Mouse (Mus musculus) kidney, postnatal 36 days (tissue): ENCODE measurements around the gene Actrt2.

Source experiments
- DNase-seq, 2 experiments: peaks; one replicate each; pipeline ENCODE4 v3.0.0; 2021 to 2022; ENCODE audit warnings: mixed read lengths in 2 of 2

Gene Actrt2

GRCm38 (mm10) chr4:154637468-154638319 lies 30.0 kb downstream of the Actrt2 start:
- DNase-seq, result peak in 1 of 2 experiments; percentile 15

DNA sequence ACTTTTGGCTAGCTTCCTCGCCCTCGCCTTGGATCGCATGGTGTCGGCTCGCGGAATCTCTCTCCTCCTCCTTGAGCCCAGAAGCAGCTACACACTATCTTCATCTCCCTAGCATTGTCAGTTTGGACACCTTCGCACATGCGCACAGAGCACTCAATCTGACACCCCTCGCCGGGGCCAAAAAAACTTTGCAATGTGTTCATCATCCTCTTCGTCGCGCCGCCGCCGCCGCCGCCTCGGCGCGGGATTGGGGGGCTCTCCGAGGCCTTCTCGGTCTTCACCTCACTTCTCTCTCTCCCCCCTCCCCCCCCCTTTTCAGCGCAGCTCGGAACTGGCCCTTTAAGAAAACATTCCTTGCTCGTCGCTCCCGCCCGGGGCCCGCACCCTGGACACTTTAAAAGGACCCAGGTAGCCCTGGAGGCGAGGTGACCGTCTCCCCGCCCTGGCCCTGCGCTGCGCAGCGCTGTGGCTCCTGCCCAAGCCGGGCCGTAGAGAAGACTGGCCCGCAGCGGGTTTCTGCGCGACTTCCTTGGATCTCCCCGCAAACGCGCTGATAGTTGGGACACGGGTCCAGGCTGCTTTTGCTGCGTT lies 30.9 kb downstream of the Actrt2 start, which contains the start of gene Prdm16:
TSS of gene Prdm16 (minus strand) at position 153 of the 591 bp plus-strand sequence.
- peak; percentile 56 to 71 for DNase-seq

DNA sequence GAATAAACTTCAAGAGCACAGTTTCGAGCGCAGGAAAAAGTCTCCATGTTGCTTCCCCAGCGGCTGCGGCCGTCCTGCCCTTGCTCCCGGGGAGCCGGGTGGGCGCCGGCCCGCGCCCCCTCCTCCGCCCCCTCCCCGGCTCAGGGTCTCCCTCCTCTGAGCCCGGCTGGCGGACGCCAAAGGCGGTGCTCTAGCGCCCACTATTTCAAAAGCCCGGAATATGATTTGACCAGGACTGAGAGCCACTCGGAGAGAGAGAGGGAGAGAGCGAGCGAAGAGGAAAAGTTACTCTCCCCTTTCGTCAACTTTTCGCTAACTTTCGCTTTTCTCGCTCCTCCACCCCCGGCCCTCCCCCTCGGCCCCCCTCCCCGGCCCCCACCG lies 31.6 kb downstream of the Actrt2 start:
- DNase-seq, result peak; percentile 35 to 54

DNA sequence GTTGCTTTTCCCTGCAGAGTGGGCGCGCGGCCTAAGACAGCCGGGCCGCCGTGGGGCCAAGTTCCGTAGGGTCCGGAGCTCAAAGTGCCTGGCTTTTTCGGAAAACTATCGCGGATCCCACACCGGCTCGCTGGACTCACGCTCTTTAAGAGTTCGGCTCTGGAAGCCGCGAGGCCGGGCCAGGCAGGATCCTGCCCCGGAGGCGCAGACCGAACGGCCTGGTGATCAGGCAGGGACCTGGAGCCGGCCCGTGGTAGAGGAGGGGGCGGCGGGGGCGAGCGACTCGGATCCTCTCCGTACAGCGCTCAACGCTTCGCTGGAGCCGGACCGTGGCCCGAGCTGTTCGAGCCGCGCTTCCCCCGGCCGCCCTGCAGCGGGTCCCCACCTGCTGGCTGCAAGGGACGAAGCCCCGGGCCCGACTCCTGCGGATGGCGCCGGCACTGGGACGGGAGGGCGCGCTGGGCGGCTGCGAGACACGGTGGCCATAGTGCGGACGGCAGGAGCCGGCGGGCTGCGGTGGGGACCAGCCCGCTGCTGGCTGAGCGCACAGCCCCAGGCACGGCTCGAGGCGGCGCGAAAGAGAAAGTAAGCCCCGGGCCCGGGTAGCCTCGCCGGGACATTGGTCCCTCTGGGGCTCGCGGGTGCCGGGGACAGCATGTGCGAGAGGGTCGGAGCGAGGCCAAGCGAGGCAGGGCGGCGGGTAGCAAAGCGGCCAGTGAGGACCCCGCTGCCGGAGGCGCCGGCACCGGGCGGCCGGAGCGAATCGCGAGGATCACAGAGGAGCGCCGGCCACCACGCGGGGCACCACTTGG lies 32.2 kb downstream of the Actrt2 start:
- peak in 1 of 2 experiments; percentile 57 for DNase-seq

DNA sequence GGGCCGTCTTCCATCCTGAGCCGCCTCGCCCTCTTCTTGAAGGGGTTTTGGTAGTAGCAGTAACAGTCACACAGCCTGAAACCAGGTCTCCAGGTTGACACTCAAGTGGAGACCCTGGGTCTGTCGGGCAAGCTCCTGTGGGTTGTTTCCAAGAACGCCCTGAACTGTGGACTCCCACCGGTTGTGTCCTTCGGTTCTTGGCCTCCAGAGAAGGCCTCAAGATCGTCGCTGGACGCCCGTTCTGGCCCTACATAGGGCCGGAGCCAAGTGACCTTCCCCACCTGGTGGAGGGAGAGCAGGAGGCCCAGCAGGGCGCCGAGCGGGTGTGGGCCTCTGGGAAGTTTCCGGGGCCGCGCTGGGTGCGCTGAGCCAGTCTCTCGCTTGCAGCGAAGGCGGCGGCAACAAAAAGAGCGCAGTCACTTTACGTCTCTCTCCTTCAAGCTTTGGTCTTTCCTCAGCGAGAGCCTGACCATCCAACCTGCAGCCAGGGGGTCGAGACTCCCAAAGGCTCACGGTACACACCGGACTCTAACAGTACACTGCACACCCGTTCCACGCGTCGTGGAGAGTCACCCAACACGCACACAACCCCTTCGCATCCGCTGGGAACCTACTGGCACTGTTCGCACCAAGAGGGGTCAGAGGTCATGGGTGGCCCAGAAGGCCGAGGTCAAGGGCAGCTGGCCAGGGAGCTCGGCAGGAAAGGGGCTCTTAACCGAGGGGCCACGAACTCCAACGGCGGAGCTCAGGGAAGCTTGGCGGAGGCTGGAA lies 33.0 kb downstream of the Actrt2 start:
- DNase-seq, result peak in 1 of 2 experiments; percentile 36

- DNase-seq, result no peak
Measured at GRCm38 (mm10) chr4:154634001-154634400, 33.7 kb downstream of the Actrt2 start.

DNA sequence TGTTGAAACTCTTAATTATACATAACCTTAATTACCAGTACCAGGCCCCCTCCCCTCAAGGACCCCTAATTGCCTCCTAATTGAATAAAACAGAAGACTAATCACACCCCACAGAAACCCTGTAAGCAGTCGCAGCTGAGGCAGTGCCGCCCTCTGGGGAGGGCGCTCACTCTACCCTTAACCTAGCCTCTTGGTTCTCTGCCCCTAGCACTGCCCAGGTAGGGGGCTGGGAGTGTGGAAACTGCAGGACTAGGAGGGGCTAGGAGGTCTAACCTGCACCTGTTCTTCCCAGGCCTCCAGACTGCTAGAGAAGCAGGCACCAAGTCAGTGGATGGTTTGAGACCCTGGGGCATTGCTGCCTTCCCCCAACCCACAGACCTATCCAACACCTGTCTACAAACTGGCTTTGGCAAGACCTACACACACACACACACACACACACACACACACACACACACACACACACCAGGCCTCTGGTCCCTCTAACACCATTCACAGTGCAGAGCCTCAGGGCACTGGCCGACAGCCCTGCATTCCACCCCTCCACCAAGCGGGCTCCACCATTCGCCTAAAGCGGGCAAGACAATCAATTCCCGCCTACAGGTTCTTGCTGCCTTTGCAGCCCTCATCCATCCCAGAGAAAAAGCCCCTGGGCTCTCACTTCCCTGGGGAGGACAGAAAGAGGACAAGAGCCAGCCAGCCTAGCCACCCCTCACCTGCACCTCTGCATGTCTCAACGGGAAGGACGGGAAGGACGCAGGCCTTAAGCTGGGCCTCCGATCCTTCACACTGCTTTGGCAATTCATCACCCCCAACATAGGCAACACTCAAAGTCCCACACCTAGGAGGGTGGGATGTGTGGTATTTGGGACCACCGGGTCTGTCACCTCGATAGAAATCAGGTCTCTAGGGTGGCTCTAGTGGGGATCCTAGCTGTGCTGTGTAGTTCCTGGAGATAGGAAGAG lies 34.6 kb downstream of the Actrt2 start:
- DNase-seq, result peak; percentile 48 to 65

DNA sequence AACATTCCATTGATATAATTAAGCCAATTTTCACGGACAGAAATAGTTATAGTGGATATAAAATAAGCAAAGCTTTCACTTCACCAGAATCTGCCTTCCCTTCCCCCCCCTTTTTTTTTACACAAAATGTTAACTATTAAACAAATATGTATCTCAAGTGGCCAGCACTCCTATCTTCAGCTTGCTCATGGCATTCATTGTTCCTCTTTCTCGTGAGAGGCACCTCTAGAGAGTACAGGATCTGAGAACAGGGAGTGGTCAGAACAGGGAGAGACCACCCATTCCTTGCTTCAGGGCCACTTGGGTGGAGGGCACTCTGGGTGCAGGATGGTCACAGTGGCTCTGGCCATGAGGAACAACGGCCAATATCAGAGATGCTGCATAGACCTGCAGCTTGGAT lies 36.9 kb downstream of the Actrt2 start:
- no peak for DNase-seq

DNA sequence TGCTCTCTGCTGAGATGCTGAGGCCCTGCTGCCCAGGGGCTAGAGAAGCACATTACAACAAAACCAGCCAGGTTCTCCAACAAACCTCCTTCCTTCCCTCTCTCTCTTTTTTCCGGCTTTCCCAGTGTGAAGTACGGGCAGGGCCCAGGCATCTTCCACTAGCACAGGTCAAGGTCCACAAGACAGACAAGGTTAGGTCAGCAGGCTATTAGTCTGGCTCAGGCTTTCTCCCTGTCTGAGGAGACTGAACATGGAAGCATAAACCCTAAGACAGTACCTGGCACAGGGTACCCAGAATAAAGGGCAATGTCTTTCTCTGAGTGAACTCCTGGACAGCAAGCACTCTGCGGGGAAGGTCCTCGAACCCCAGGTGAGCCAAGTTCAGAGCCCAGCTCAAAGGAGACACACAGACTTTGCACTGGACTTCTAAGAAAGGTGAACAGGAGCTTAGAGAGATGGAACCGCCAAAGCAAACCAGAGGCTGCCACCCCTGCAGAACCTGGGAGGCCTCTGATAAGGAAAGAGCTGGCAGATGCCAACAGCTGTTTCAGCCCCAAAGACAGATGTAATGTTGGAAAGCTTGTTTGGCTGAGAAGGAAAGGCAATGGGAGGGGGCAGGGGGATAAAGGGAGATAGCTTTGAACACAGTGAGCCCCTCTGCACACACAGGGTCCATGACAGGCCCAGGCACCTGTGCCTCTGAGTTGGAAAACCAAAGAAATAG lies 40.1 kb downstream of the Actrt2 start:
- DNase-seq, result peak in 1 of 2 experiments; percentile 20

DNA sequence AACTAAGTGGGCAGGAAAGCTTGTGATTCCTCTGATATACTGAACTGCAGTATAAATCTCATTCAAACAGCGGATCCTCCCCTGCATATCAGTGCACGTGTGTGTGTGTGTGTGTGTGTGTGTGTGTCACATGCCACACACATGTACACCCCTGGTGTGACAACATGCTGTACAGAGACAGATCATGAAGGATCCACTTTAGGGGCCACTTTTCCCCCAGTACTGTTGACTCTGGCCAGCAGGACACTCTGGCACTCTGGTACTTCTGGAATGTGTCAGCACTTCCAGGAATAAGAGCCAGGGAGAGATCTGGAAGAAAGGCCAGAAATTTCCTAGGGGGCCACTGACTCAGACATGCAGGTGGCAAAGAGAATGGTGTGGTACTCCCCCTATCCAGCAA lies 41.4 kb downstream of the Actrt2 start:
- DNase-seq, result no peak

DNA sequence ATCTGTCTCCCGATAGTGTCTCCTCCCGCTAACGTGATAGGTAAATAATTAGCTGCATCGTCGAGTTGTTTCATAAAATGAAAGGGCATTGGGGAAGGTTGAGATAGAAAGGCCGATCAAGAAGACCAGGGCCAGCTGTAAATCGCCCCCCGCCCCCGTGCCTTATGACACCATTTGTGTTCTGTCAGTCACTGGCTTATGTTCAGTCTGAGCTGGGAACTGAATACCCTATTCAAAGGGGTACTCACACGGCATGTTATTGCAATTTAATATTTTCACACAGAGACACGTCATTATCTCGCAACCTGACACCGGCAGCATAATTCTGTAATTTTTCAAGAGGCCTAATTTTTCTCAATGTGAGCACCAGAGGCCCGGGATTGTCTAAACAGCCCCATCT lies 42.0 kb downstream of the Actrt2 start:
- DNase-seq, result no peak

DNA sequence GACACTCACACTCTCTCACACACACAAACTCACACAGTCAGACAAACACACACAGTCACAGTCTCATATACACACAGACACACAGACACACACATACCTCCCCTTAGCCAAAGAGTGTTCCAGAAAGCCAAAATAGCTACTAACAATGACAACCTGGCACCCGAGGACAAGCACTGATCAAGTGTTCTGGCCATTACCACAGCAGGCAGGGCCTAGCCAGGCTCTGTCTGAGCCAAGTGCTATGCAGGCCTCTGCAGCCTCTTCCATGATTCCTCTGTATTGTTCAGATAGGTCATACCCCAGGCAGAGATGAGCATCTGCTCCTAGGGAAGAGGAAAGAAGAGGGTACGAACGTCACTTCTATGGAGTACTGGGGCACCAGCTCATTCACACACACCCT lies 44.4 kb downstream of the Actrt2 start:
- no peak for DNase-seq

DNA sequence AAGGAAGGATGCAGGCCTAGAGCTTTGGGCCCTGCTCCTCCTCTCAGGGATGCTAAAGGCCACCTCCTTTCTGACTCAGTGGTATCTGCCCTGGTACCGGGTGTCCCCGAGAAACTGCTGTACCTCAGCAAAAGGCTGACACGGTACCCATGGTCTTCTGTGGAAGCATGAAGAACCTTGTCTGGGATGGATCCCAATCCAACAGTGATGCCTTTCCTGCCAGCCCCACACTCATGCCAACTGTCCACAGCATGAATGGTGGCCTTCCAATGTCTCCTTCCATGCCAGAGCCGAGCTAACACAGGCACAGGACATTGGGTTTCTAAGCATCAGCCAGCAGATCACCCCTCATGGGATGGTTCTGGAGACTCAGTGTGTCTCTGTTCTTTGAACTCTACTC lies 45.1 kb downstream of the Actrt2 start:
- DNase-seq, result no peak
